Mouse (Mus musculus): ENCODE results near the gene Ocrl.

DNA sequence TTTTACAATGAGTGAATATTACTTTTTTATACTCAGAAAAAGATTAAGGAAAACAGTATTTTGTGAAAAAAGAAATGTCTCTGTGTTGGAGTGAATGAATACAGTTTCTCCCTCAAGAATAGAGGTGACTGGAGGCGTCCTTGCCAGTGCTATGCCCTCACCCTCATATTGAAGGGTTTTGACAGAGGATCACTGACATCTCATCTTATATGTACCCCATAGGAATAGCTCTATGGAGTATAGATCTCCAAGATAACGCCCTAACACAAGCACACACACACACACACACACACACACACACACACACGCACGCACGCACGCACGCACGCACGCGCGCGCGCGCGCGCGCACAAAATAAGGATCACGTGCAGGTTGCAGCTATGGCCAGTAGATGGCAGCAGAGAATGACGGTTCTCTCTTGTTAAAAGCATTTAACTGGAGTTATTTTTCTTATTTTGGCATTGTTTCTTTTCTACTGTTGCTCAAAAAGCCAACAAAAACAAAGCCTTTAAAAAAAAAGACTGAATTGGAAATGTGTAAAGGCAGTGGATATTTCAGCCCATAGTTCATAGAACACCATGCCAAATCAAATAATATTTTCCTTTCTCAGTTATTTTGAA lies 72.9 kb downstream of the Ocrl start:
- TF ChIP-seq POLR2A (IDR thresholded peaks at IDR 0.05; ENCODE audit: low read depth, low read length), result no peak
- TF ChIP-seq CTCF (IDR thresholded peaks at IDR 0.05; ENCODE audit: borderline replicate concordance, insufficient read depth, low read length), result peak; percentile 28; the same call in 1 of the 2 replicates

Data from embryonic fibroblast, embryonic 13.5 days (primary cell).